Mouse (Mus musculus): ENCODE results near the gene Furin.
A peak's percentile ranks its signal among the peaks of the same experiment; 100 is the strongest.
"Not testable (repeated sequence)": the region's sequence is repeated elsewhere in the genome, so short reads cannot be mapped to it uniquely, and the experiment has no call there.

Gene Furin

DNA sequence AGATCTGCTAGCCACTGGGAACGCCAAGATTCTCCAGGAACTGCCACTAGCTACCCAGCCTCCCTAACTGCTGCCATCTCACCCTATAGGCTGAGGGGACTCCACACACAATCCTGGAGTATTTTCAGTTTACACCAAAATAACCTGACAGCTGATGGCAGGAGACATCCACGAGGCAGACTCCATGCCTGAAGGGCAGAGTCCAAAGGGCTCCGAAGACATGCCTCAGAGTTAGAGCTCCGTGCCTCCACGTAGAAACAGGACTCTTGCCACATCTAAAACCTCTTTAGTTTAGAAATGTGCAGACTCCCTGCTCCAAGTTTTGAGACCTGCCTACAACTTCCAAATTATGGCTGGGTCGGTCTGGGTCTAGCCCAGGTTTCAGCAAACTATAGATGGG lies 4.7 kb downstream of the Furin start:
- no peak for DNase-seq

DNA sequence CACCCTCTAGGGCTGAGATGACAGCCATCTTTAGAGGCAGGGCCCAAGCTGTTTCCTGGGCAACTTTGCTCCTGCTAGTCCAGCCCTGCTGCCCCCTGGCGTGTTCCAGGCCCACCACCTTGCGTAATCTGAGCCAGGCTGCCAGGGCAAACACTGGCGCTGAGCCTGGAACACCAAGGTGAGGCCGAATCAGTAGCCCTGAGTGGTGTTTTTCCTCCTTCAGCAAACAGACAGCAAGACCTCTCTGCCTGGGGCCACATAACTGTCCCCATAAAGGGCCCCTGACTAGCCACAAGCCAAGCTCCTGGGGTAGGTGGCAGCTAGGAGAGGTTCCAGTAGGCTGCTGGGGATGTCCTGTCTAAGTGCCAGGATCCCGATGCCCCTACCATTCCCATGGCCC lies 5.1 kb downstream of the Furin start:
- DNase-seq, result peak; percentile 83 to 84

DNA sequence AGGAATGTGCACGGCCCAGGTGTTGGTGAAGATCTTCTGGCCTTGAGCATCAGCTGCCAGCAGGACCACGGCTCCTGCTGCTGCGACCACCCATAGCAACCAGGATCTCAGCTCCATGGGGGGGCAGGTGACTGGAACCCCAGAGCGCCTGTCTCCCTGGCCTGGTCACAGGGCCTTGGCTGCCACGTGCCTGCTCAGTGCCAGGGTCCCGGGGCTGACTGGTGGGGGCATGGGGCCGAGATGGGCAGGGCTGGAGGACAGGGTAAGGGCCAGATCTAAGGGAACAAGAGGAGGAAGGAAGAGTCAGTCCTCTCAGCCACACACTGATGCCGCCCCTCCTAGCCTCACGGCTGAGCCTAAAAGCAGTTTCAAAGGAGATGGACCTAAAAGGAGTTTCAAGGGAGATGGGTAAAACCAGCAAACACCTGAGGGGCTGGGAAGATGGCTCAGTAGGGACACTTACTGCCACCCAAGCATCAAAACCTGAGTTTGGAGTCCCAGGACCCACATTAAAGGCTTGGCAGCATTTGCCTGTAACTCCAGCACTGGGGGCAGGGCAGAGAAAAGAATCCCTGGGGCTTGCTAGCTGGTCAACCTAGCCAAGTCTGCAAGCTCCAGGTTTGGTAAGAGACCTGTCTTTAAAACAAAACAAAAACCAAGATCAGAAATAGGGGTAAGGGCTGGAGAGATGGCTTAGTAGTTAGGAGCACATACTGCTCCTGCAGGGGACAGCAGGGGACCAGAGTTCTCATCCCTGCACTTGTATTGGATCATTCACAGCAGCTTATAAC lies 6.4 kb downstream of the Furin start:
- peak; percentile 43 to 46 for DNase-seq

DNA sequence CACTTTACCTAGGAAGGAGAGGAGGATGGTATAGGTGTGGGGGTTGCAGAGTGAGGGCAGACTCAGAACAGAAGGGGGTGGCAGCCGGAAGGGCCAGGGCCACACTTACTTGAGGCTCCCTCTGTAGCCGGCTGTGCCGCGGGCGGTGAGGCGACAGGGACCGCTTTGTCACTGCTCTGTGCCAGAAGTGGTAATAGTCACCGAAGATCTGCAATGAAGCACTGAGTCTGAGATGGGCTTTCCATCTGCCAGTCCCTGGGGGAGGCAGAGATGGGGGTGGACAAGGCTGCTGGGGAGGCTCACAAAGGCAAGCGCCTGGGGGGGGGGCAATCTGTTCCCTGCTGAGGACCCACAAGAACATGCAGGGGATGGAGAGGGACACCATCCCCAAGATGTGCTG lies 7.2 kb downstream of the Furin start:
- DNase-seq, result no peak

DNA sequence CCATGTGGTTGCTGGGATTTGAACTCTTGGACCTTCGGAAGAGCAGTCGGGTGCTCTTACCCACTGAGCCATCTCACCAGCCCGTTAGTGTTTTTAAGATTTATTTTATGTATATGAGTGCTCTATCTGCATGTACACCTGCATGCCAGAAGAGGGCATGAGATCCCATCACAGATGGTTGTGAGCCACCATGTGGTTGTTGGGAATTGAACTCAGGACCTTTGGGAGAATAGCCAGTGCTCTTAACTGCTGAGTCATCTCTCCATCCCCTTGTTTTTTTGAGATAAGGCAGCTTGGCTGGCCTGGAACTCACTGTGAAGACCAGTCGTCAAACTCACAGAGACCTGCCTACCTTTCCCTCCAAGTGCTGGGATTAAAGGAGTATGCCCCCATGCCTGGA lies 8.8 kb downstream of the Furin start:
- not testable (repeated sequence) for DNase-seq

DNA sequence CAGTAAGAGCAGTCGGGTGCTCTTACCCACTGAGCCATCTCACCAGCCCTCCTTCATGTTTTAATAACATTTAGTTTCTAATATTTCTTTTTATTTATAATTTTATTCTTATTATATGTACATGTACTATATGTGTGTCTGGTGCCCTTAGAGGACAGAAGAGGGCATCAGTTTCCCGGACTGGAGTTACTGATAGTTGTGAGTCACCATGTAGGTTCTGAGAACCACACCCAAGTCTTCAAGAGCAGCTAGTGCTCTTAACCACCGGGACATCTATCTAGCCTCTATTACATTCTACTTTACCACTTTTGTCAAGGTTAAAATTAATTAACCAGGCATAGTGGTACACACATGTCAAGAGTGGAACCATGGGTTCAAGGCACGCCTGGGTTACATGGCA lies 10.6 kb downstream of the Furin start:
- no peak for DNase-seq

DNA sequence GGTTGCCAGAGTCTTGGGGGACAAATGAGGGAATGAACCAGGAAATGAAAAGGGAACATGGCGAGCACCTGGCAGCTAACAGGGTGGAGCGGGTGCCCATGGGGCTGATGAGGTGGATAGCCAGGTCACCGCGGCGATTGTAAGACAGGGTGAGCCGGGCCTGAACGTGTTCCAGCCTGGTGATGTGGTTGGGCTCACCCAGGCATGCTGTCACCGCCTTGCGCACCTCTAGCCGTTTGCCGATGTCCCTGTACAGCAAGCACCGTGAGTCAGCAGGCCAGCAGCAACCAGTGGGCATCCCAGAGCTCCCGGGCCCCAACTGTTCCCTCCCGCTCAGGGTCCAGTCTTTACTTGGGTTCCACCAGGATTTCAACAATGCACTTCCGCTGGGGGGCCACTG lies 13.1 kb downstream of the Furin start:
- no peak for DNase-seq

DNA sequence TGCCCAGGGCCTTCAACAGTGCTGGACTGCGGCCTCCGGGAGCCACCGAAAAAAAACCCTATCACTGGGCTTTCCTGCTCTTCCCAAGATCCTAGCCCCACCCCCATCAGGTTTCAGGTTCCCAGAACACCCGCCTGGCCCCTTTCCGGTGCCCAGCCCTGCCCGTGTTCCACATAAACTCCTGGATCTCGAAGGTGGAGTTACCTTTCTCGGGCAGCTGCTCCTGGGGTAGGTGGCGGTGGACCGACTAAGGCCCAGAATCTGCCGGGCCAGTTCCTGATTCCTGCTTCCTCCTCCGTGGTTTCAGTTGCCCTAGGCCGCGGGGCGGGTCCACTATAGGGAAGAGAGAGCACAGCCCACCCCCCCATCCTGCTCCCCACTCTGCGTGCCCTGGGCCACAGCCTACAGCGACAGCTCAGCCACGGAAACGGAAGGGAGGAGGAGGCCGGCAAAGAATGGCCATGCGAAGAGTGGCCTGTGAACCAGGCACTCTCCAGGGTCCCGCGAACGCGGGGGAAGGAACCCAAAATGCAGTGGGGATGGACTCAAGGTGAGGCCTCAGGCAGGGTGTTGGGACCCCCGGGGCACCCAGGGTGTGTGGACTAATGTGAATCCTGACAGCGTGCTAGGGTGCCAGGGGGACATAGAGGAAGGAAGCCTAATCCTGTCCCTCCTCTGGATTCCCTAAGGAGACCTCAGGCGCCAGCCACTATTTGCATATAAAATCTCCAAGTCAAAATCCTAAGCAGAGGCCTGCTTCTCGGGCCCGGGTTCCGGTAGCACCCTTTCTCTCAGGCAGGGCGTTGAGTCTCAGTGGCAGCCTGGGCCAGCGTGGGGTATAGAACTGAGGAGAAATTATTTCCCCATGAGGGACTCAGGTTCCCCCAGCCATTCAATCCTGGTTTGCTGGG lies 17.3 kb downstream of the Furin start, which contains the start of gene Fes:
Gene Fes, minus strand, starts transcription at position 314 of the 911 bp plus-strand sequence.
- no peak for DNase-seq

DNA sequence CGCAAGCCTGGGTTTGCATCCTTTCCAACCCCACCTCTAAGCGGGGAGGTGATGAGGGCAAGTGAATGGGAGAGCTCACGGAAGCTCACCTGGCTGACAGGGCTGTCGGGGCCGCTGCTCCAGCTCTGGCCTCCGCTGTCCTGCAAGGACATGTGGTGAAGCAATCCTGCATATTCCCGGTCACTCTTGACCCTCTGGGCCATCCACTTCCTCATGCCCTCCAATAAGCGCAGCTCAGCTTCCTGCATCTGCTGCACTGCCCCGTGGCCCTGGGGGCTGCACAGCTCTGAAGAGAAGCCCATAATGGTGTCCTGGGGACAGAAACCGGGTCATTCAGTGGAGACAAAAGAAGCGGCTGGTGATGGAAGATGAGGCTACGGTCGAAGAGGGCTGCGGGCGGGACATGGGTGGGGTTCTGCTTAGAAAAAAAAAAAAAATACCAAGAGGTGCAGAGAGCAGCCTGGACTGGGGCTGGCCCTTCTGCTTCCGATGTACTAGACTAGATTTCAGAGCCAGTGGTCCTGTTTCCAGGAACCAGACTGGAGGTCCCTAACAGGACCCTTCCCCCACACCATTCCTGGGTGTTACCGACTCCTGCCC lies 18.1 kb downstream of the Furin start:
- DNase-seq, result no peak

DNA sequence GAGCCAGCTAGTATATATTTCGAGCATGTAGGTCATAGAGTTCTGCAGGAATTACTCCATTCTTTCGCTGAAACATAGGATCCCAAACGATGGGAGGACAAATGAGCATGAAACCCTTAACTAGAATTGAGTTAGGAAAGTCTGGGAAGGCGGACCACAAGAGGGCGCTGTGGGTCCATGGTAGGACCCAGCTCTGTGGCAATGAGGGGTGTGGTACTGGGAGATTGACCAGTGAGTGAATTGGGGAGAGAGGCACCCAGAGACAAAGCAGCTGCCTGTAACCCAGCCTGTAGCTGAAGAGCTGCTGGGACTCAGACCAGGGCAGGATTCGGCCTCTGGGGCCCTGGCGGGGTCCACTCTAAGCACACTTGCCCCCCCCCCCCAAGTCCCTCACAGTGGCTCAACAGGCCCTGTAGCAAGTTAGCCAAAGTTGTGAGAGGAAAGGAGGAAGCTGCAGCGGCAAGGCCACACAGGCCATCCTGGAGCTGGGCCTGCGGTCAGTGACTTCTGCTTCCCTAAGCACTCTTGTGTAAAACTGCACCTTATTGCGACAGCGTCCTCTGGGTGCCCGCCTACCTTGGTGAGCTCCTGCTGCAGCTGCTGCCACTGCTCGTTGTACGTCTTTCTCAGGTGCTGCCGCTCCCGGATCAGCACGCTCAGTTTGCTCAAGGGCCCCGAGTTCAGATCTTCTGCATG lies 18.9 kb downstream of the Furin start:
- DNase-seq, result peak; percentile 92 to 96

DNA sequence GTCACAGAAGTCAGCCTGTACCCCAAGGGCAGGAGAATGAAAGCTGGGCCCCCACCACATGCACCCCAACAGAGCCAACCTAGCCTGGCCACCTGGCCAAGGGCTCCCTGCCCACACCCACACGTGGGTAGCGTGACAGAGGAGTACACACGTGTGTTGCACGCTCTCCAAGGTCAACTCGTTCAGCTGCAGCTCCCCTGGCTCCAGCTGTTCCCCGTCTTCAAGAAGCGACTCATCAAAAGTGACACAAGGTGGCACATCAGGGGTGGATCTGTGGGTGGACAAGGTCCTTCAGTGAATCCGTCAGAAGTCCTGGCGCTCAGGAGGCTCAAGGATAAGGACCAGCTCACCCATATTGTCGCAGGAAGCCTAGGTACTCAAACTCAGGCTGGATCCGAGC lies 22.3 kb downstream of the Furin start:
- no peak for DNase-seq

DNA sequence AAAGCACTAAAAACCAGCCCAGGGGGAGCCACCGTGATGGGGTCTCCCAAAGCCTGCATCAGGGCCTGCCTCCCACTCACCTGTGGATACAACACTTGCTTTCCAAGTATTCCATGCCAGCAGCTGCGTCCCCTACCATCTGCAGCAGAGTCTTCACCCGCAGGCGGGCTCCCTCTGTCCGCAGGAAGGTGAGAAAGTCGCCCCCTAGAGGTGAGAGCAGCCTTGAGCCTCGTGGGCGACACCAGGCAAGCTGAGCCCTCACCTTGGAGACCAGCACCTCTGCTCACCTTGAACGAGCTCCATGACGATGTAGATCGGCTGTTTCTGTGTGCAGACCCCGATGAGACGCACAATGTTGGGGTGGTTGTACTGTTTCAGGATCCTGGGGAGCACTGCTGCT lies 25.7 kb downstream of the Furin start:
- peak in 1 of 2 experiments; percentile 70 for DNase-seq

DNA sequence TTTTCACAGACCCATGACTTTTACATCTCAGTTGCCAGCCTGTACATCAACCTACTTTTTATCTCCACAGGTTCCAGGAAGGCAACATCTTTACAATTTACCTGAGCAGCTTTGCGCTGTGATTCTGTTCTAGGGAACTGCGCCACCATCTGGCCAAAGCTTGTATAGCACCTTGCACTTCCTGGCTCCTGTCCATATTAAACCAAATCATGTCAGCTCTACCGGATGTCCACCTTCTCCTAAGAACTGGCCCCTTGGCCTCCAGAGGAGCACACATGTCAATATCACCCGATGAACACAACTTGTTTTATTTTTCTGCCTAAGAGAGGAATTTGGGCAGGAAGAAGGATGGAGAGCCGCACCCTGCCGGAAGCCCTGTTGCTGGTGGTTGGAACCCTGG lies 27.8 kb downstream of the Furin start:
- DNase-seq, result peak; percentile 88 to 89

DNA sequence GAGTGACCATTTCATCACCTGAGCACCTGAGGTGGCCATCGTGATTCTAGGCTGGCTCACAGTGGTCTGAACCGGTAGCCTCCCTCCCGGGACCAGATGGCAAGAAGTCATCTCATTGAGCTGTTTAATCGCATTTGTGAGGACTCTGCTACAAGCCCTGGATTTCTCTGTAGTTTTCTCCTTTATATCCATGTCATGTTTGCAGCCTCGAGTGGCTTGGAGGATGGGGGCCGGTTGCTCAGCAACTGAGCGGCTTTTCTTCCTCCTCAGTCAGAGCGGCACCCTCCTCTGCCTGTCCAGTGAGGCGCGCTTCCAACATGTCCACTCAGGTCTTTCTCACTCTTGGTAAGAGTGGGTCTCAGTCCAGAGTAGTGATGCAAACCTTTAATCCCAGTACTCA lies 29.0 kb downstream of the Furin start:
- DNase-seq, result no peak

DNA sequence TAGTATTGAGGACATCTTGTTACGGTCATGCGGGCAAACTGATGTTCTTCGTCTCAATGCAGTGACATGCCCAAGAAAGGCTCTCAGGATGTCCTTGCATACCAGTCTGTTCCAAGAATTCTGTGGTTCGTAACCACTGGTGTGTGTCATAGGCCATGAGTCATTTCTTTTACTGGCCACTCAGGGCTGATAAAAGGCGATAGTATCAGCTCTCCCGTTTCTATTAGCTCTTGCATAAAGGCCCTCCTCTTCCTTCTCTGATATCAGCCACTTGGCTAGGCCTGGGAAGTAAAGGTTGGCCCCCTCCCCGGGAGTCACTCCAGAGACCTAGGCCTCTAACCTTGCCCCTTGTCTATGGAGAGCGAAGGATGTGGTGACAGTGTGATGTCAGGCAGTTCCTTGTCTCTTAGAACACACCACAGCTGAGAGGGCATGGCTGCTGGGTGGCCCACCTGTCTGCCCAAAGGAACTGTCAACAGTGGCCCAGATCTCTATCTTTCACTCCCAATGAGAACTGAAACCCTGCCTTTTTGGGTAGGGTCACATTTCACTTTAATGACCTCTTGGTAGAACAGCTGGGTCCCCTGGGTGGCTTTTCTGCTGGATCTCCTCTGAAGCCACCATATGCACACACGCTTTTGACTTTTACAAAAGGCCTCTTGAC lies 29.7 kb downstream of the Furin start:
- DNase-seq, result no peak

DNA sequence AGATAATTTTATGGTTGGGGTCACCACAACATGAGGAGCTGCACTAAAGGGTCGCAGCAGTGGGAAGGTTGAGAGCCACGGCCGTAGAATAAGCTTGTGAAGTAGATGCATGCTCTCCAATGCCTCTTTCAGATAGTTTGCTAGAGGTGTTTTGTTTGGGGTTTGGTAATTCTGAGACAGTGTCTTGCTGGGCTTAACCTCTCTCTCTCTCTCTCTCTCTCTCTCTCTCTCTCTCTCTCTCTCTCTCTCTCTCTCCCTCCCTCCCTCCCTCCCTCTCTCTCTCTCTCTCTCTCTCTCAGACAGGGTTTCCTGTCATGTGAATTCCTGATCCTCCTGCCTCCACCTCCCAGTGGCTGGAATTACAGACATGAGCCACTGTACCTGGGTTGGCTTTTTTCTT lies 30.5 kb downstream of the Furin start:
- no peak for DNase-seq

DNA sequence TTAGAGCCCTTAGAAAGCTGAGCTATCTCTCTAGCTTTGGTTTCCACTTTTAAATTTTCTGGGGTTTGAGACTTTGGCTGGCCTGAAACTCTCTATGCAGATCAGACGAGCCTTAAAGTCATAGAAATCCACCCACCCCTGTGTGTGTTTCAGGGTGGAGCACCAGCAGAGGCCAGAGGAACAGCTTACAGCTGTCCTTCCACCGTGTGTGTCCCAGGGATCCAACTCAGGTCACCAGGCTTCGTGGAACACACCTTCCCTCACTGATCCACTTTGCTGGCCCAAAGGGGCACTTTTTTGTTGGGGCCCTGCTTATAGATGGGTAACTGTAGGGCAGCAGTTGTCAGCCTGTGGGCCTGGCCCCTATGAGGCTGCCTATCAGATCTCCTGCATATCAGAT lies 31.0 kb downstream of the Furin start:
- no peak for DNase-seq

DNA sequence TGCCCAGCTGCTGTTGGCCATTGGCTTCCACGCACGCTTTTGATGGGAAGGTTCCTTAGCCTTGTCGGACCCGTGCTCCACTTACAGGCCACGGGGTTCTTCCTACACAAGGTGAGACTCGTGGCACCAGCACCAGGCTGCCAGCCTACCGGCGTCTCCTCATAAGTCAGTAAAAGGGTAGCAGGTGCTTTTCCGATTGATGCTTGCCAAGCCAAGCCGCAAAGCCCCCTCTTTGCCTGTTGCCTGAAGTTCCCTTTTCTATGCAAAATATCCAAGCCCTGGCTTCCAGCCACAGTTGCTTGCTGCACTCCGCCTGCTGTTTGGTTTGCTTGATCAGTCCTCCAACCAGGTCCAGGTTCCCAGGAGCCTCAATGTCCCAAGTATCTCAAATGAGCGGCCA lies 31.4 kb downstream of the Furin start:
- DNase-seq, result no peak

DNA sequence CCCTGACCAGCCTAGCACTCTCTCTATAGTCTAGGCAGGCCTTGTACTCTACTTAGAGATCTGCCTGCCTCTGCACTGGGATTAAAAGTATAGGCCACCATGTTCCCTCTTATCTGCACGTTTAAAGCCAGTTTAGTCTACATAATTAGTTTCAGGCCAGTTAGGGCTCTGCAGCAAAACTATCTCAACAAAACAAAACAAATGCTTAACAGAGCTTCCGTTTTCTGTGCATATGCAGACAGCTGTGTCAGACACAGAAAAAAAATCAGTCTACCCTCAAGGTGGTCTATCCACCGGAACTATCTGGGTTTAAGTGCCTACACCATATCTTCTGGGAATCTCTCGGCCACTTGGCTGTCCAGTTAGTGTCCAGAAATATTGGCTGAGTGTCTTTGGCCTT lies 31.9 kb downstream of the Furin start:
- DNase-seq, result no peak

DNA sequence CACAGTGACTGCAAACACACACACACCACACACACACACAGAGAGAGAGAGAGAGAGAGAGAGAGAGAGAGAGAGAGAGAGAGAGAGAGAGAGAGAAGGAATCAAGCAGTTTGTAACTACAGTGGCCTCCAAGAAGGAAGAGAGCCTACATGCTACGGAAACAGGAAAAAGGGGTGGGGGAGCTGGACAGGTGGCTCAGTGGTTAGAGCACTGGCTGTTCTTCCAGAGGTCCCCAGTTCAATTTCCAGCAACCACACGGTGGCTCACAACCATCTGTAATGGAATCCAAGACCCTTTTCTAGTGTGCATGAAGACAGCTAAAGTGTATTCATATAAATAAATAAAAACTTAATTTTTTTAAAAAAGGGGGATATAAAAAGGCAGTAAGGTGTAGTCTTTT lies 32.6 kb downstream of the Furin start:
- no peak for DNase-seq

DNA sequence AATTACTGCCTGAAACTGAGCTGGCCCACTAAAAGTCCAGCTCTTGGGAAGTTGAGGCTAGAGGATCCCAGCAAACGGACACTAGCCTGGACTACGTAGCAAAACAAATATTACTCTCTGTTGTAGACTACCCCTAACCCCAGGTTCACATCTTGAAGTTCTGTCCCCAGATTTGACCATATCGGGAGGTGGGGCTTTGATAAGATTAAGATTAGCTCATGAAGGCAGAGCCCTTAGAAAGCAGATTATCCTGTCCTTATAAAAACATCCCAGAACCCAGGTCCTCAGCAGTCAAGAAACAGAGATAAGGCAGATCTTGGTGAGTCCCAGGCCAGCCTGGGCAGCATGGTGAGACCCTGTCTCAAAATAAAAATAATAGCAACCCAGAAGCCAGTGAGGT lies 33.1 kb downstream of the Furin start:
- DNase-seq, result no peak

DNA sequence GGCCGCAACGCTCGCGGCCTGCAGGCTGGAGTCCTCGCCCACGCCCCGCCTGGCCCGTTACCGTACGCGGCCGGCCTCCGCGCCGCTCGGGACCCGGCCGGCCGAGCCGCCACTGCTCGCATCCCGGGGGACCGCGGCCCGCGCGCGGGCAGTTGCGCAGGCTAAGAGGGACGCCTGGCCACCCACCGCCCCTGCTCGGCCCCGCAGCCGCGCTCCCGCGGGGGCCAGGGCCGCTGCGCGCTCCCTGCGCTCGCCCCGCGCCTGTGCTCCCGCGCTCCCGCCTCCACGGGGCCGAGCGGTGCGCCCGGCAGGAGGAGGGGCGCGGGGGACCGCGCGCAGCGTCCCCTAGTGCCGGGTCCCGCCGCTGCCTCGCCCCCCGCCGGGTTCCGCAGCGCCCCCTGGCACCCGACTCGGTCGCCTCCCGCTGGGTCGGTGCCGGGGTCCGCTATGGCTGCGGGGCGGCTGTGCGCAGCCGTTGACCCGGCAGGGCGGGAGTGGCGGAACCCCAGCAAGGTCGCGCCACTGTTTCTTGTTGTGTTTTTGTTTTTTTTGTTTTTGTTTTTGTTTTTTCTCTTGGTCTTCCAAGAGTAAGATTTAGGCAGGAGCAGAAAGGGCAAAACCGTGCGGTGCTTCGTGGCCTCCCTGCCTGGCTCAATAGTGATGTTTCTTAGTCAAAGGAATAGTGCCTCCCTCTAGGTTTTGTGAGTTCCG lies 34.0 kb downstream of the Furin start, which contains the start of gene Man2a2:
Gene Man2a2, minus strand, starts transcription at position 335 of the 711 bp plus-strand sequence.
- peak; percentile 84 to 86 for DNase-seq

Data from cerebellum, postnatal 25 days (tissue).